Mouse (Mus musculus) gastrocnemius, postnatal 14 days (tissue): ENCODE data around the gene Jun. TPM values are rescaled to one million over a fixed set of nuclear protein-coding genes. Genes with fewer than 3 reads are reported as not detected.

Source experiments
- DNase-seq: peaks from one replicate; pipeline ENCODE4 v3.0.0; 2021; ENCODE audit warnings: mixed read lengths
- intact Hi-C: fragments of 180-260 bp; cut with DNase I; formaldehyde crosslinking; loops from one replicate; pipeline ENCODE4 v1.15.1; 2025; ENCODE audit warnings: low total_unique reads
- total RNA-seq, 2 experiments: library from RNA; stranded (reverse); gene quantifications; 2 replicates each; pipeline ENCODE4 v1.2.3; 2021

Jun gene
- total RNA-seq, 2 experiments from 2014 or later = 37.6 to 54.8 TPM

DNA sequence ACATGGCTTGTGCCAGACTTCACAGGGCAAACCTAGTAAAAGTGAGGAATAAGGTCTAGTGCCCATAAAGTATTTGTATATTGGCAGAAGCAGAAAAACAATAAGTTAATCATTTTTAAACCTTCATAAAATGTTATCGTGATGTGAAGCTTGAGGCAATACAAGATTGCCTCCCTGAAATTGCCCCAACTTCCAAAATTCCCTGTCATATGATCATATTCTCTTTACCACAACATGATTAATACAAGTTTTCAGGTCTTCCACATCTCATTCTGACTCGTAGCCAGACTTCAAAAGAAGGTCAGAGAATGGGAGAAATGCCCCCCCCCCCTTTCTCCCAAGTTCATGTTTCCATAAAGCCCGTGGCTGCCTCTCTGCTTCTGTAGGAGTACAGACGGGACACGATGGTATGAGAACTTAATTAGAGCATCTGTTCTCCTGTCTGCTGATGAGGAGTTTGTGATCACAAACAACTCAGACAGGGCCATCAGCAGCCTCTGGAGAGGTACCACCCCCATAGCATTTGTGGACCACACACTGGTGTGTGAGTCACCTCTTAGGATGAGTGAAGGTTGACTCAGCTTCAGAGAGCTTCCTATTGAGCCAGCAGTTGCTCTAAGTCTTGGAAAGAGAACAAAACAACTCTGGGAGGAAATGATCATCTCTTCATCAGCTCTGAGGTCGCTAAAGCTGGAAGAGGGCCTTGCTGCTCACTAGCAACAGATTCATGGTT lies 50.8 kb downstream of the Jun start:
- intact Hi-C loops = no loop called here
- no peak for DNase-seq

DNA sequence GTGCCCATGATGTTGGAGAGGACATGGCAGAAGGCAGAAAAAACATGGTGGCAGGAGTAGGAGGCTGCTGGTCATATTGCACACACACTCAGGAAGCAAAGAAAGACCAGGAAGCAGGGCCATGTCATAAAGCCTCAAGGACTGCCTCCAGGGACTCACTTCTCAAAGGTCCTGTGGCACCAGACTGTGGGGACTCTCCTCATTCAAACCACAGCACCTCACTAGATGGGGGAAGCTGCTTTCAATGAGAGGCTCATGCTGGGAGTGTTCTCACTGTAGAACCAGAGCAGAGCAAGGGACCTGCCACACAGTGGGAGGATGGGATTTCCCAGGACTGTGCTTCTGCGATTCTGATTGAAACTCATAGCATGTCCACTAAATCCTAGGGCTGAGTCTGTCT lies 51.9 kb downstream of the Jun start:
- no peak for DNase-seq
- intact Hi-C loops = no loop called here

DNA sequence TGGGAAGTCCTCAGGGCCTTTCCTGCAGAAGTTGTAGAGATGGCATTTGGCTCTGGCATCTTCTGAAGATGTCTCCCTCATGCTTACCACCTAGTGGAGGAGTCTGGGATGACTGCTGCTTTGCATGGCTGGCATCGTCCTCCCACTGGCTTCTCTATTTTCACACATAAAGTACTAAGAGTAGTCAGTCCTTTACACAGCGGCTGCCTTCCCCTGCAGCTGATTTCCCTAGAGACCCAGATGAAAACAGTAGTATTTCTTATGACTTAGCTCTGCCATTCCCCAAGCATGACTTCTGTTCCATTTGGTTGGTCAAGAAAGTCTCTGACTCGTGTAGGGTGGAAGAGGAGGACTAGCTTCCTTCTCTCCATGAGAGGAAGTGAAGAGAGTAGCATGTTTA lies 52.8 kb downstream of the Jun start:
- intact Hi-C loops = no loop called here

More for the DNA sequence above, 52.8 kb downstream of the Jun start:
- no peak for DNase-seq

Other genes starting within 250 kb of the Jun start
- gene Eqtn, start 123.4 kb downstream of the Jun start, total RNA-seq = under 1 TPM; 0.18 to 0.47 TPM
- gene Mysm1, start 73.1 kb downstream of the Jun start, total RNA-seq = 1 to 10 TPM; 8.5 to 9.0 TPM